Mouse (Mus musculus): ENCODE data around the gene Raet1e. TPM values are rescaled to one million over a fixed set of nuclear protein-coding genes. Genes with fewer than 3 reads are reported as not detected.
"Not testable (repeated sequence)": the region's sequence is repeated elsewhere in the genome, so short reads cannot be mapped to it uniquely, and the experiment has no call there.

Raet1e gene
- total and polyA plus RNA-seq, 2 experiments, result 2.4 to 6.5 TPM

GRCm38 (mm10) chr10:22396680-22397079 is 238.3 kb downstream of the Raet1e start:
- H3K27me3 ChIP-seq (ENCODE audit: control insufficient read depth, insufficient read depth, low read length); H3K9ac ChIP-seq (ENCODE audit: low read depth, low read length); H3K36me3 ChIP-seq (ENCODE audit: control insufficient read depth, insufficient read depth, low read length); H3K27ac ChIP-seq (replicated peaks; ENCODE audit: insufficient read depth, low read depth, low read length); H3K79me2 ChIP-seq (ENCODE audit: control insufficient read depth, insufficient read depth, low read length); DNase-seq (ENCODE audit: extremely low read depth, low read depth, low spot score); H3K4me3 ChIP-seq (ENCODE audit: insufficient read depth, low read depth, low read length); H3K4me1 ChIP-seq (ENCODE audit: control insufficient read depth, insufficient read depth, low read length): not testable (repeated sequence)
- 33% methylated on average over 1 of the region's 1 CpGs for WGBS

- not testable (repeated sequence) for H3K4me3 ChIP-seq (ENCODE audit: insufficient read depth, low read depth, low read length); H3K4me1 ChIP-seq (ENCODE audit: control insufficient read depth, insufficient read depth, low read length); H3K79me2 ChIP-seq (ENCODE audit: control insufficient read depth, insufficient read depth, low read length); H3K27ac ChIP-seq (replicated peaks; ENCODE audit: insufficient read depth, low read depth, low read length); H3K9ac ChIP-seq (ENCODE audit: low read depth, low read length); H3K27me3 ChIP-seq (ENCODE audit: control insufficient read depth, insufficient read depth, low read length); H3K36me3 ChIP-seq (ENCODE audit: control insufficient read depth, insufficient read depth, low read length)
- peak; percentile 62 for DNase-seq (ENCODE audit: extremely low read depth, low read depth, low spot score)
- WGBS, result 2% methylated on average over 9 of the region's 11 CpGs
- peak; percentile 82 for TF ChIP-seq CTCF (IDR thresholded peaks at IDR 0.05; ENCODE audit: low read depth, low read length)
Observed at GRCm38 (mm10) chr10:22402225-22402917, 244.0 kb downstream of the Raet1e start.

GRCm38 (mm10) chr10:22413702-22414494 is 255.5 kb downstream of the Raet1e start:
- not testable (repeated sequence) for DNase-seq (ENCODE audit: extremely low read depth, low read depth, low spot score); H3K4me1 ChIP-seq (ENCODE audit: control insufficient read depth, insufficient read depth, low read length); H3K27ac ChIP-seq (replicated peaks; ENCODE audit: insufficient read depth, low read depth, low read length); H3K36me3 ChIP-seq (ENCODE audit: control insufficient read depth, insufficient read depth, low read length); H3K4me3 ChIP-seq (ENCODE audit: insufficient read depth, low read depth, low read length); H3K27me3 ChIP-seq (ENCODE audit: control insufficient read depth, insufficient read depth, low read length); H3K79me2 ChIP-seq (ENCODE audit: control insufficient read depth, insufficient read depth, low read length); H3K9ac ChIP-seq (ENCODE audit: low read depth, low read length)
- WGBS, result 42% methylated on average over 2 of the region's 8 CpGs

Other genes starting within 250 kb of the Raet1e start
- gene 4930444G20Rik, start 90.5 kb upstream of the Raet1e start, total RNA-seq (2014; rRNA removed), result not detected in 2 replicates
- not detected in 2 replicates for gene 4930444G20Rik, start 90.5 kb upstream of the Raet1e start, polyA plus RNA-seq (2012; rRNA removed)
- 1.2 and 2.1 TPM in 2 replicates for gene E030030I06Rik, start 9.3 kb upstream of the Raet1e start, total RNA-seq (2014; rRNA removed)
- 7.0 and 10.8 TPM in 2 replicates for gene E030030I06Rik, start 9.3 kb upstream of the Raet1e start, polyA plus RNA-seq (2012; rRNA removed)
- gene H60b, start within 50 bp of the Raet1e start, total RNA-seq (2014; rRNA removed), result 0.09 TPM in 1 of 2 replicates, not detected in the other
- gene H60b, start within 50 bp of the Raet1e start, polyA plus RNA-seq (2012; rRNA removed), result not detected in 2 replicates
- 13.0 and 18.3 TPM in 2 replicates for gene Raet1d, start 202.0 kb downstream of the Raet1e start, total RNA-seq (2014; rRNA removed)
- gene Raet1d, start 202.0 kb downstream of the Raet1e start, polyA plus RNA-seq (2012; rRNA removed), result 9.1 and 17.7 TPM in 2 replicates

Data from liver, adult 2 months (tissue).